Mouse (Mus musculus) heart, postnatal 10 days (tissue): ENCODE results near the gene Inhbb. TPM values are rescaled to one million over a fixed set of nuclear protein-coding genes. Genes with fewer than 3 reads are reported as not detected.

Experiments used
- DNase-seq, 2 experiments: peaks; one replicate each; pipeline ENCODE4 v3.0.0; 2021
- intact Hi-C: fragments of 180-260 bp; cut with DNase I; formaldehyde crosslinking; loops from one replicate; pipeline ENCODE4 v1.15.1; 2025
- total RNA-seq, 2 experiments: library from RNA; stranded (reverse); gene quantifications; 2 replicates each; pipeline ENCODE4 v1.2.3; 2021

Gene Inhbb
- total RNA-seq = 1 to 10 TPM; 1.1 to 1.2 TPM

GRCm38 (mm10) chr1:119421576-119422421, at the start of gene Inhbb:
TSS of gene Inhbb (minus strand) at chr1:119422248.
- DNase-seq = peak; percentile 41 to 53
- intact Hi-C loops = loop anchor here (1.0 to 10.0 kb wide), 2 partner anchors 177 to 328 kb away; no protein-coding TSS in a partner anchor

GRCm38 (mm10) chr1:119463386-119463785, 41.3 kb upstream of the Inhbb start:
- intact Hi-C loops = no loop called here
- peak; percentile 61 to 77 for DNase-seq

GRCm38 (mm10) chr1:119460062-119460461, 38.0 kb upstream of the Inhbb start:
- intact Hi-C loops = no loop called here
- DNase-seq = no peak

GRCm38 (mm10) chr1:119457993-119458605, 36.1 kb upstream of the Inhbb start:
- intact Hi-C loops = loop anchor here (2.0 to 10.0 kb wide), 5 partner anchors 89 to 557 kb away; no protein-coding TSS in a partner anchor
- DNase-seq = peak; percentile 71 to 80

DNA sequence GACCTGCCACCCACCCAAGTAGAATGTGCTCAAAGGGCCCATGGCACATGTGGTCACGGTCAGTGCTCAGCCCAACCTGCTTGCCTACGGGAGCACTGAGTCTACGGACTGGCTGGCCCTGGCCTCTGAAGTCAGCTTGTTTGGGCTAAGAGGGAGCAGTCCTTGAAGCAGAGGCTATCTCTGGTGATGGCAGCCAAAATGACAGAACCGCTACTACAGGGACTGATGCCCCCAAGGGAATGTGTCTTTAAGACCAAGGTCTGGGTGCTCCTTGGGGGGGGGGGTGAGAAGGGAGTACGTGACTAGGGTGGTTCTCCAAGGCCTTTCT, 35.4 kb upstream of the Inhbb start:
- intact Hi-C loops = loop anchor here (5.0 to 10.0 kb wide), 4 partner anchors 90 to 557 kb away; no protein-coding TSS in a partner anchor
- DNase-seq = no peak

DNA sequence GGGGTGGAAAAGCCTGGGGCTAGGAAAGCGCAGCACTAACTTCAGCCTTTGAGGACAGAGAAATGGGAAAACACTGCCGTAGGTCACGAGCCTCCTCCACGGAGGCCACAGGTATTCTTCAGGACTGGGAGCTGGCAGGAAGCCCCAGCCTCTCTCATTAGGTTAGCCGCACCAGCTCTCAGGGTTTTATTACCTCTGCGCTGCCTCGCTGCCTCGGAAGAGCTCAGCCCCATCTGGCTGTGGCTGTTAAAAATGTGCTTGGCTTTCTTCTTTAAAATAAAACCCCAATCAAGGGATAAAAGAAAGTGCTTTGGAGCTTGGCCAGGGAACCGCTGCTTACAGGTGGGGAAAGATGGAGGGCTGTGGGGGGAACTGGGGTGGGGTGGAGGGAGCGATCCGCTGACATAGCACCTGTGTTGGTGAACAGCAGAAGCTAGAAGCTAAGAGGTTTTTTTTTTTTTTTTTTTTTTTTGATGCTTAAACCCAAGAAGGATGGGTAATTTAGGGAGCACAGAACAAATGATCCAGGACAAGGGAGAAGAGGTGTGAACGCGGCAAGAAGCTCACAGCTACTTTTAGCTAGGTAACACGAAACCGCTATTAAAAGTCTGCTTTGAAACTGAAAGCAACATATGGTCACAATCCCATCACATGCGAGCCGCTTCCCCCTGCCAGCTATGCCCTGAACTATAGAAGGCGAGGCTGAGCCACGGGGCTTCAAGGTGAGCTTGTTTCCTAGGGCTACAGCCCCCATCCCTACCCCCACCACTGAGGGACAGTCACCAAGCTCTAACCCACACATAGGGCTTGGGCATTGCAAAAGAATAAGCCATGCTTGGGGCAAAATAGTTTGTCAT, 34.9 kb upstream of the Inhbb start:
- intact Hi-C loops = loop anchor here (5.0 to 10.0 kb wide), 4 partner anchors 90 to 558 kb away; no protein-coding TSS in a partner anchor

GRCm38 (mm10) chr1:119453731-119454130, 31.7 kb upstream of the Inhbb start:
- intact Hi-C loops = loop anchor here (10.0 kb wide), 1 partner anchor 561 kb away; no protein-coding TSS in a partner anchor
- peak; percentile 24 to 35 for DNase-seq

More for the DNA sequence above, 34.9 kb upstream of the Inhbb start:
- DNase-seq = no peak

GRCm38 (mm10) chr1:119451417-119451816, 29.4 kb upstream of the Inhbb start:
- DNase-seq = no peak
- intact Hi-C loops = loop anchor here (10.0 kb wide), 1 partner anchor 563 kb away; no protein-coding TSS in a partner anchor

DNA sequence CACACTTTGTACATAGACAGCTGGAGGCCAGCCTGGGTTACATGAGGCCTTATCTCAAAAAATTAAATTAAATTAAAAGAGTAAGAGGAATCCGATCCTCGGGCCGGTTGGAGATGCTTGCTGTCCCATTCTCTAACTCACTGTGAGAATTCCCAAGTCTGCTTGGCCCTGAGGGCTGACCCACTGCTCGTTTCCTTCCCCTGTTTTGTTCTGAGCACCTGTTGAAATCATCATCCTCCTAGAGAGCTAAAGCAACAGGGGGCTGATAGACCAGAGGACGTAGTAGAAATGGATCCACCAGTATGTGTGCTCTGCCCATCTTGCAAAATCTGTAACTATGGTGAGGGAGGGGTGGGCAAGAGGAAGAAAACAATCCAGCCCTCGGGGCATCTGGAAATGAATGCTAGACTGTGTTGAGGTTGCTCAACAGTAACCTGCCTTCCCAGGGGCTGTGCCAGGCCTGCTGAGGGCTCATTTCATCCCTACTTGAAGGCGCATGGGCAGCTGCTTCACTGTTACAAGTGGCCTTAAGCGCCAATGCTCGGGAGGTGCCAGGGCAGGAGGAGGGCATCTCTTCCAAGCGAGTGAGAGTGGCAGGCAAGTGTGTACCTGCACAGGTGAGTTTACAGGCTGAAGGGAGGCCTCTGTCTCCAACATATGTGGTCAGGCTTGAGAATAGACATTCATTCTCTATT, 28.8 kb upstream of the Inhbb start:
- no peak for DNase-seq
- intact Hi-C loops = loop anchor here (10.0 kb wide), 1 partner anchor 564 kb away; no protein-coding TSS in a partner anchor

DNA sequence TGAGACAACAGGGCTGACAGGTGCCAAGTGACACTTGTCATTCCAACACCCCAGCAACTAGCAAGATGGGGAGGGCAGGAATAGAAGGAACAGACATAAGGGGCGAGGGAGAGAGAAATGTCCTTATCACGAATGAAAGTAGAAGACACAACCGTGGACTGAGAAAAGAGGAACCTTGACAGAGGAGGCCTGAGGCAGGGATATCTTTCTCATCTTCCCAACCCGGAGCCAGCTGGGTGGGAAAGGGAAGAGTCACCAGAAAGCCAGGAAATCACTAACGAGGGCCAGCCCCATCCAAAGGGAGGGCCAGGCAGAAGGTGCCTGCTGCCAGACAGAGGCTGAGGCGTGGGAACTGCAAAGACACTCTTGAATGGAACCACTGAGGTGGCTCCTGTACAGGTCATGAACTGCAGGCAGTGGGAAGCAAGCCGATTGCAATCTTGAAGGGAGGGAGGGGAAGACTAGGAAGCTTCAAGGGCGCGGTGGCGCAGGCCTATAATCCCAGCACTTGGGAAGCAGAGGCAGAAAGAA, 24.8 kb upstream of the Inhbb start:
- intact Hi-C loops = loop anchor here (10.0 kb wide), 1 partner anchor 682 kb away; no protein-coding TSS in a partner anchor
- DNase-seq = no peak

DNA sequence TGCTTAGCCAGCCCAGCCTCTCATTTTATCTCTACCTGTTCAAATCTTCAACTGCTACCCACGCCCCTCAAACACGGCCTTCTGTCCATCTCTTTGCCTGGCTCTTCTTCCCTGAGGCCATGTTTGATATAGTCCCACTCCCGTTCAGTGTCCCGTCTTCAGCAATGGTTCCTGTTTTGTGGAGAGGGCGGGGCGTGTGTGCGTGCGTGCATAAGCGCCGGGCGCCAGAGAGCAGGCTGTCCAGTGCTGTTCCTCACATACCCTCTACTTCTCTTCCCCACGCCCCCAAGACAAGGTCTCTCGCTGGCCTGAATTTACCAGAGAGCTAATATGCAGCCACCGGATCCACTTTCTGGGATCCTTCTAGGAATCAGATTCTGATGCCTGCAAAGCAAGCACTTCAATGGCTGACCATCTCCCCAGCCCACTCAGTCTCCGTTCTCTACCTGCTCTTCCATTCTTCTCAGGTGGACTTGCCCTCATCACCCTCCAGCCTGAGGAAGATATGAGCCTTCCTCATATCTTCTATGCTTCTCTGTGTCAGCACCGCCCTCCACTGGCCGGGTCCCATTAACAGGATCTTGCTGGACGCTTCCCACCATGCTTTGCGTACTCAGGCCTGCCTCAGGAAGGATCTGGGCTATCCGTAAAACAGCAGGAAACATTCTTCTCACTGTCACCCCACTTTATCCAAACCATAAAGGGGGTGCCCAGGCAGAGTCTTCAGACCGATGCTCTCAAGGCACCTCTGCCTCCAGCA, 21.7 kb upstream of the Inhbb start:
- intact Hi-C loops = loop anchor here (10.0 kb wide), 1 partner anchor 679 kb away; no protein-coding TSS in a partner anchor
- DNase-seq = no peak

- intact Hi-C loops = loop anchor here (10.0 kb wide), 1 partner anchor 678 kb away; no protein-coding TSS in a partner anchor
- no peak for DNase-seq
These were observed 20.9 kb upstream of the Inhbb start for GRCm38 (mm10) chr1:119442901-119443300.

- intact Hi-C loops = no loop called here
- DNase-seq = no peak
These were observed 16.1 kb upstream of the Inhbb start for GRCm38 (mm10) chr1:119438105-119438637.

- no peak for DNase-seq
- intact Hi-C loops = no loop called here
These were observed 15.4 kb upstream of the Inhbb start for GRCm38 (mm10) chr1:119437401-119437800.

GRCm38 (mm10) chr1:119424141-119424860, 2.3 kb upstream of the Inhbb start:
- no peak for DNase-seq
- intact Hi-C loops = loop anchor here (10.0 kb wide), 1 partner anchor 180 kb away; no protein-coding TSS in a partner anchor

DNA sequence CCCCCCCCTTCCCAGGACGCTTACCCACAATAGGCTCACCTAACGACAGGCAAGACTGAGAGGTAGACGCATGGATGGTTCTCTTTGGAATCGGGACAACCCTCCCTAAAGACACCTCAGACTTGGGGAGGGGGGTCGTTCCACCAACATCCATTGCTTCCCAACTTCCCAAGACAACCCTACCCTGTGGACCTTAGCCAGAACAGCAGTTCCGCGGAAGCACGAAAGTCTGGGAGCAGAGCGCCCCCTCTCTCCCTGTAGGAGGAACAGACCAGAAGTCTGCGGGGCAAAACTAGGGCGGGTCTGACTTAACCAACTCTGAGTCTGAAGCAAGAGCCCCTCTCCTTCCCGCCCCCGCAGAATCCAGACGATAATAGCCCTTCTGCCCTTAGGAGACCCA, 1.5 kb upstream of the Inhbb start:
- DNase-seq = peak; percentile 59 to 68
- intact Hi-C loops = loop anchor here (10.0 kb wide), 1 partner anchor 179 kb away; no protein-coding TSS in a partner anchor

- DNase-seq = no peak
These were observed 490 bp upstream of the Inhbb start for GRCm38 (mm10) chr1:119422460-119423015.

More at GRCm38 (mm10) chr1:119422460-119423015, 490 bp upstream of the Inhbb start:
- intact Hi-C loops = loop anchor here (1.0 to 10.0 kb wide), 2 partner anchors 178 to 329 kb away; no protein-coding TSS in a partner anchor
